Mouse (Mus musculus): ENCODE measurements around the gene Gm10228. TPM values are rescaled to one million over a fixed set of nuclear protein-coding genes. Genes with fewer than 3 reads are reported as not detected.
"Not testable (repeated sequence)": the region's sequence is repeated elsewhere in the genome, so short reads cannot be mapped to it uniquely, and the experiment has no call there.

The Gm10228 gene
- not detected in 2 replicates for total RNA-seq (2015; ENCODE audit: low replicate concordance)
- not detected in 2 replicates for total RNA-seq (2017; ENCODE audit: low replicate concordance)

- not testable (repeated sequence) for ATAC-seq (replicated peaks; ENCODE audit: low FRiP score, poor library complexity, severe bottlenecking)
Measured at GRCm38 (mm10) chr16:89041372-89041771, at the start of gene Gm10228. Gm10228 (minus strand) TSS chr16:89041472.

GRCm38 (mm10) chr16:89071041-89071440, 29.8 kb upstream of the Gm10228 start:
- not testable (repeated sequence) for ATAC-seq (replicated peaks; ENCODE audit: low FRiP score, poor library complexity, severe bottlenecking)

GRCm38 (mm10) chr16:89063902-89064301, 22.6 kb upstream of the Gm10228 start, which contains the start of gene 1110025L11Rik:
1110025L11Rik (minus strand) TSS chr16:89064002.
- not testable (repeated sequence) for ATAC-seq (replicated peaks; ENCODE audit: low FRiP score, poor library complexity, severe bottlenecking)

DNA sequence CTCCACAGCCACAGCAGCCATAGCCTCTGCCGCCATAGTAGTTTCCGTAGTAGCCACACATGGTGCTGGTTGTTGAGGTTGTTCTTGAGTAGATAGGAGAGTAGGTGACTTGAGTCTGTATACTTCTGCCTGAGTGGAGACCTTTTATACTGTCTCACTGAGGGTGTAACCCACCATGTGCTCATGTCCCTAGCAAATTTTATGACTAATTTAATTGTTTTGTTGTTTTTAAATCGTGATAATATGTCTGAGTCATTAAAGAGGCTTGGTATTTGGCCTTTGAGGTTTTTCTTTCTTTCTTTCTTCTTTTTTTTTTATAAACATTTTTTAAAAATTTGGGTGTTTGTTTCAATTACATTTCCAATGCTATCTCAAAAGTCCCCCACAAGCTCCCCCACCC, 6.5 kb upstream of the Gm10228 start, which contains the start of gene Krtap6-5:
Gene Krtap6-5 (minus strand): TSS at position 101 of the 400 bp plus-strand sequence.
- no peak for ATAC-seq (replicated peaks; ENCODE audit: low FRiP score, poor library complexity, severe bottlenecking)

- not testable (repeated sequence) for ATAC-seq (replicated peaks; ENCODE audit: low FRiP score, poor library complexity, severe bottlenecking)
Measured at GRCm38 (mm10) chr16:89031399-89031798, 9.9 kb downstream of the Gm10228 start, which contains the start of gene Krtap6-1. Krtap6-1 (plus strand) TSS chr16:89031699.

DNA sequence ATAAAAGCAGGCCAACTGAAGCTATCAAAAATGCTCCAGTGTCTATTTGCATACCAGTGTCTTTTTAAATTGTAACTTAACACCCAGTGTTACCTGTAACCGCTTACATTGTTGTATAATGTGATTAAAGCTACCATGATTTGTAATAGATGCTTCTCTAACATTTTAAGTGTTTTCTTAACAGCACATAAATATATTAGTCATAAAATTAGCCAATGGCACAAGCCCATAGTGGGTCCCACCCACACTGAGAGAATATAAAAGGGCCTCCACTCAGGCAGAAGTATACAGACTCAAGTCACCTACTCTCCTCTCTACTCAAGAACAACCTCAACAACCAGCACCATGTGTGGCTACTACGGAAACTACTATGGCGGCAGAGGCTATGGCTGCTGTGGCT, 26.3 kb downstream of the Gm10228 start, which contains the start of gene Gm10229:
Gene Gm10229 (plus strand): TSS at position 301 of the 400 bp plus-strand sequence.
- ATAC-seq (replicated peaks; ENCODE audit: low FRiP score, poor library complexity, severe bottlenecking) = not testable (repeated sequence)

DNA sequence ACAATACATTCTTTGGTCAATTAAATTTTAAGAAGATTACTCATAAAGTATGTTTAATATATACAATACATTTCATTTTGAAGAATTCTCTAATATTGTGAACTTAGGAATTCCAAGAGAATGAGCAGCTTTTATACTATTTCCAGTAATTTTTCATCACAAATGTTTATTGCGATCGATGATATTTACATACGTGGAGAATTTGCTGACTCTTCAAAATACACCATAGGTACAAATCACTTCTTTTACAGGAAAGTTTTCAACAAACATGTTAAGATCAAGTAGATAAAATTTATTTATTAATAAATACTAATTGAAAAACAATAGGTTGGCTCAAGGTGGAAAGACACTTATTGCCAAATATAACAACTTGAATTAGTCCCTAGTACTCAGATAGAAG, 27.3 kb downstream of the Gm10228 start:
- ATAC-seq (replicated peaks; ENCODE audit: low FRiP score, poor library complexity, severe bottlenecking) = no peak

DNA sequence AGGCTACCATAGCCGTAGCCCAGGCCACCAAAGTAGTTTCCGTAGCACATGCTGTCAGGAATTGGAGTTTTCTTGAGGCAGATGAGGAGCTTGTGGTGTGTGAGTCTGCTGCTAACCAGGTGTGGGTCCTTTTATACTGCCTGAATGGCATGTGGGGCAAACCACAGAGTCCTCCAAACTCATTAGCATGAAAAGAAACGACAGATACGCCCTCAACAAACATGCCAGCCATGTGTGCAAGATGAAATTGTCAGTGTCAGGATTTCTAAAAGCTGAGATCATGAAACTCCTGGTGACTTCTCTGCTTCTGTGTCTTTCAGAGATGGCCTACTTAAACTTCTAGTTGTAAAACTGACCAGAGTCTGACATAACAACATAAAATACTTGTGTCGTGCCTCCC, 30.6 kb downstream of the Gm10228 start, which contains the start of gene Krtap22-2:
Gene Krtap22-2 (minus strand): TSS at position 101 of the 400 bp plus-strand sequence.
- no peak for ATAC-seq (replicated peaks; ENCODE audit: low FRiP score, poor library complexity, severe bottlenecking)

Other genes starting within 250 kb of the Gm10228 start
- not detected in 2 replicates for gene Gm20741, start 229.3 kb downstream of the Gm10228 start, total RNA-seq (2015; ENCODE audit: low replicate concordance)
- gene Gm20741, start 229.3 kb downstream of the Gm10228 start, total RNA-seq (2017; ENCODE audit: low replicate concordance) = not detected in 2 replicates
- not detected in 2 replicates for gene Krtap15, start 221.3 kb downstream of the Gm10228 start, total RNA-seq (2015; ENCODE audit: low replicate concordance)
- not detected in 2 replicates for gene Krtap15, start 221.3 kb downstream of the Gm10228 start, total RNA-seq (2017; ENCODE audit: low replicate concordance)
- gene Krtap14, start 215.3 kb downstream of the Gm10228 start, total RNA-seq (2015; ENCODE audit: low replicate concordance) = not detected in 2 replicates
- not detected in 2 replicates for gene Krtap14, start 215.3 kb downstream of the Gm10228 start, total RNA-seq (2017; ENCODE audit: low replicate concordance)
- gene Krtap19-1, start 172.1 kb downstream of the Gm10228 start, total RNA-seq (2015; ENCODE audit: low replicate concordance) = not detected in 2 replicates
- not detected in 2 replicates for gene Krtap19-1, start 172.1 kb downstream of the Gm10228 start, total RNA-seq (2017; ENCODE audit: low replicate concordance)
- not detected in 2 replicates for gene Krtap19-2, start 167.2 kb downstream of the Gm10228 start, total RNA-seq (2015; ENCODE audit: low replicate concordance)
- not detected in 2 replicates for gene Krtap19-2, start 167.2 kb downstream of the Gm10228 start, total RNA-seq (2017; ENCODE audit: low replicate concordance)
- not detected in 2 replicates for gene Krtap19-3, start 163.4 kb downstream of the Gm10228 start, total RNA-seq (2015; ENCODE audit: low replicate concordance)
- not detected in 2 replicates for gene Krtap19-3, start 163.4 kb downstream of the Gm10228 start, total RNA-seq (2017; ENCODE audit: low replicate concordance)
- not detected in 2 replicates for gene Krtap19-4, start 156.4 kb downstream of the Gm10228 start, total RNA-seq (2015; ENCODE audit: low replicate concordance)
- gene Krtap19-4, start 156.4 kb downstream of the Gm10228 start, total RNA-seq (2017; ENCODE audit: low replicate concordance) = not detected in 2 replicates
- not detected in 2 replicates for gene Krtap19-5, start 145.0 kb downstream of the Gm10228 start, total RNA-seq (2015; ENCODE audit: low replicate concordance)
- gene Krtap19-5, start 145.0 kb downstream of the Gm10228 start, total RNA-seq (2017; ENCODE audit: low replicate concordance) = not detected in 2 replicates
- gene Krtap19-9b, start 109.2 kb downstream of the Gm10228 start, total RNA-seq (2015; ENCODE audit: low replicate concordance) = not detected in 2 replicates
- gene Krtap19-9b, start 109.2 kb downstream of the Gm10228 start, total RNA-seq (2017; ENCODE audit: low replicate concordance) = not detected in 2 replicates
- gene Krtap16-3, start 78.6 kb downstream of the Gm10228 start, total RNA-seq (2015; ENCODE audit: low replicate concordance) = not detected in 2 replicates
- gene Krtap16-3, start 78.6 kb downstream of the Gm10228 start, total RNA-seq (2017; ENCODE audit: low replicate concordance) = not detected in 2 replicates
- gene Krtap22-2, start 30.7 kb downstream of the Gm10228 start, total RNA-seq (2015; ENCODE audit: low replicate concordance) = not detected in 2 replicates
- not detected in 2 replicates for gene Krtap22-2, start 30.7 kb downstream of the Gm10228 start, total RNA-seq (2017; ENCODE audit: low replicate concordance)
- gene Gm10229, start 26.2 kb downstream of the Gm10228 start, total RNA-seq (2015; ENCODE audit: low replicate concordance) = not detected in 2 replicates
- not detected in 2 replicates for gene Gm10229, start 26.2 kb downstream of the Gm10228 start, total RNA-seq (2017; ENCODE audit: low replicate concordance)
- gene Krtap6-1, start 9.8 kb downstream of the Gm10228 start, total RNA-seq (2015; ENCODE audit: low replicate concordance) = not detected in 2 replicates
- gene Krtap6-1, start 9.8 kb downstream of the Gm10228 start, total RNA-seq (2017; ENCODE audit: low replicate concordance) = not detected in 2 replicates
- gene Krtap6-5, start 6.4 kb upstream of the Gm10228 start, total RNA-seq (2015; ENCODE audit: low replicate concordance) = not detected in 2 replicates
- gene Krtap6-5, start 6.4 kb upstream of the Gm10228 start, total RNA-seq (2017; ENCODE audit: low replicate concordance) = not detected in 2 replicates
- gene 1110025L11Rik, start 22.5 kb upstream of the Gm10228 start, total RNA-seq (2015; ENCODE audit: low replicate concordance) = not detected in 2 replicates
- gene 1110025L11Rik, start 22.5 kb upstream of the Gm10228 start, total RNA-seq (2017; ENCODE audit: low replicate concordance) = not detected in 2 replicates
- not detected in 2 replicates for gene Krtap6-3, start 42.5 kb upstream of the Gm10228 start, total RNA-seq (2015; ENCODE audit: low replicate concordance)
- gene Krtap6-3, start 42.5 kb upstream of the Gm10228 start, total RNA-seq (2017; ENCODE audit: low replicate concordance) = not detected in 2 replicates
- not detected in 2 replicates for gene Gm6358, start 99.4 kb upstream of the Gm10228 start, total RNA-seq (2015; ENCODE audit: low replicate concordance)
- gene Gm6358, start 99.4 kb upstream of the Gm10228 start, total RNA-seq (2017; ENCODE audit: low replicate concordance) = not detected in 2 replicates
- not detected in 2 replicates for gene Gm10061, start 109.6 kb upstream of the Gm10228 start, total RNA-seq (2015; ENCODE audit: low replicate concordance)
- not detected in 2 replicates for gene Gm10061, start 109.6 kb upstream of the Gm10228 start, total RNA-seq (2017; ENCODE audit: low replicate concordance)
- not detected in 2 replicates for gene Gm9789, start 116.5 kb upstream of the Gm10228 start, total RNA-seq (2015; ENCODE audit: low replicate concordance)
- gene Gm9789, start 116.5 kb upstream of the Gm10228 start, total RNA-seq (2017; ENCODE audit: low replicate concordance) = not detected in 2 replicates
- gene Gm7735, start 128.0 kb upstream of the Gm10228 start, total RNA-seq (2015; ENCODE audit: low replicate concordance) = not detected in 2 replicates
- not detected in 2 replicates for gene Gm7735, start 128.0 kb upstream of the Gm10228 start, total RNA-seq (2017; ENCODE audit: low replicate concordance)
- gene 1110057P08Rik, start 133.3 kb upstream of the Gm10228 start, total RNA-seq (2015; ENCODE audit: low replicate concordance) = not detected in 2 replicates
- gene 1110057P08Rik, start 133.3 kb upstream of the Gm10228 start, total RNA-seq (2017; ENCODE audit: low replicate concordance) = not detected in 2 replicates
- not detected in 2 replicates for gene Krtap20-2, start 164.4 kb upstream of the Gm10228 start, total RNA-seq (2015; ENCODE audit: low replicate concordance)
- gene Krtap20-2, start 164.4 kb upstream of the Gm10228 start, total RNA-seq (2017; ENCODE audit: low replicate concordance) = not detected in 2 replicates

Data from erythroid progenitor cell, adult 5-6 weeks (primary cell).